Mouse (Mus musculus) effector memory CD4-positive, alpha-beta T cell, adult 7 months (primary cell): ENCODE data around the gene Asic5. TPM values are rescaled to one million over a fixed set of nuclear protein-coding genes. Genes with fewer than 3 reads are reported as not detected.

Experiments used
- polyA plus RNA-seq: library from polyadenylated mRNA; unstranded; fragments of 100-300 nt; shearing (Covaris generic); gene quantifications from one replicate; pipeline ENCODE4 v1.2.1, GENCODE M21; 2017

The Asic5 gene
- not detected for polyA plus RNA-seq

DNA sequence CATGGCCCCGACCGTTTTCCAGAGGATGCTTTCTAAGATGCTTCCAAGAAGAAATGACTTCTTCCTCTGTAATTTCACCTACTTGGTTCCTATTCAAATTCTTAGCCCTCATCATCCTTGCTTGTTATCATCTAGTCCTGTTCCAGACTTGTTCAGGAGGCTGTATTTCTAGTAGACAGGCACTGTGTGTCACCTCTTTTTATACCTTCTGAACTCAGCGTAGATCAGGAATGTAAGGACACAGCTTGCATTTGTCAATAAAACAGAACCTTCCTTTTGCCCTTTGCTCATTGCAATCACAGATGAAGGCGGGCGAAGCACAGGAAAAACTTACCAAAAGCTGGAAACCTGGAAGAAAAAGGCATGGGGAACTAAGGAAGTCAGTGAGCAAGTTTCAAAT is at the start of gene Asic5:
Gene Asic5 (plus strand): TSS at position 301 of the 400 bp plus-strand sequence.

GRCm38 (mm10) chr3:81976102-81976501 is 6.0 kb upstream of the Asic5 start, which contains the start of gene Tdo2:
Gene Tdo2 (minus strand): TSS chr3:81976202.

Other genes with a start within 250 kb of the Asic5 start
- 38.5 TPM for gene Ctso, start 49.7 kb upstream of the Asic5 start, polyA plus RNA-seq
- gene Tdo2, start 6.1 kb upstream of the Asic5 start, polyA plus RNA-seq, result 0.29 TPM
- not detected for gene Gucy1b1, start 92.4 kb downstream of the Asic5 start, polyA plus RNA-seq
- 0.67 TPM for gene Gucy1a1, start 163.5 kb downstream of the Asic5 start, polyA plus RNA-seq